Mouse (Mus musculus): Measurements from ENCODE around the gene Fam53a. TPM values are rescaled to one million over a fixed set of nuclear protein-coding genes. Genes with fewer than 3 reads are reported as not detected.

Fam53a gene
- 71.4 and 74.4 TPM in 2 replicates for polyA plus RNA-seq (2014; fragmentation: Nextera tagmentation; extraction: Ambion mirVana)

GRCm38 (mm10) chr5:33629301-33629987 lies at the start of gene Fam53a, which contains the start of gene Gm9903:
Fam53a (minus strand) TSS chr5:33629635.
Gm9903 (plus strand) TSS chr5:33629925.
- peak within 1 kb of the TSS; percentile 77 for H3K27ac ChIP-seq (ENCODE audit: low read depth, low read length)
- WGBS = under 1% methylated on average over 91 of the region's 99 CpGs
- no peaks in the 10 kb centered on the region for H3K27me3 ChIP-seq (ENCODE audit: control insufficient read depth, insufficient read depth, low read length)
- H3K4me3 ChIP-seq (ENCODE audit: low read depth, low read length) = peak within 1 kb of the TSS; percentile 75
- H3K9me3 ChIP-seq (ENCODE audit: control insufficient read depth, low read length) = no peaks in the 10 kb centered on the region
- no peaks in the 10 kb centered on the region for H3K36me3 ChIP-seq (ENCODE audit: control insufficient read depth, insufficient read depth, low read length)
- peak within 1 kb of the TSS; percentile 90 for H3K4me2 ChIP-seq (ENCODE audit: low read depth, low read length, severe bottlenecking)
- peak within 1 kb of the TSS; percentile 81 for H3K9ac ChIP-seq (ENCODE audit: low read length)
- H3K4me1 ChIP-seq (replicated peaks; ENCODE audit: control insufficient read depth, insufficient read depth, low read length) = no peaks in the 10 kb centered on the region; the same call in 1 of the 2 replicates
- ATAC-seq (replicated peaks; ENCODE audit: low FRiP score) = peak; percentile 95
- peak; percentile 100 for DNase-seq (ENCODE audit: low spot score)

DNA sequence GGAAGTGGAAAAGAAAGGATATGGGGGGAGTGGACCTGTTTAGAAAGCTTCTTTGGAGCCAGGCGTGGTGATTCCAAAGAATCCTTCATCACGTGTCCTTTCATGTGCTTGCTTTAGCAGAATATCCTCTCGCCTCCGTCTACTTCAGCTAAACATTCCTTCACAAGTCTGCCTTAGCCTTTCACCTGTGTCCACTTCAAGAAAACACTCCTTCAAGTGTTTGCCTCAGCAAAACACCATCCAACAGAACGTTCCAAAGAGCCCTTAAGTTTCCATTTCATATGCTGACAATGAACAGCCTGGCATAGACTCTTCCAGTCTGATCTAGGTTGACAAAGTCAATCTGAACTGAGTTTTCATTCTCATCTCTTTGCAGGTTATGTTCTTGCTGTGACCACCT lies 48.8 kb upstream of the Fam53a start:
- H3K4me1 ChIP-seq (replicated peaks; ENCODE audit: control insufficient read depth, insufficient read depth, low read length) = peaks cover 9% of the 10 kb centered on the region; the same call in 1 of the 2 replicates
- no peak overlapping the region for H3K4me2 ChIP-seq (ENCODE audit: low read depth, low read length, severe bottlenecking)
- WGBS = 89% methylated on average over 5 of the region's 5 CpGs
- H3K36me3 ChIP-seq (ENCODE audit: control insufficient read depth, insufficient read depth, low read length) = no peaks in the 10 kb centered on the region
- no peaks in the 10 kb centered on the region for H3K27me3 ChIP-seq (ENCODE audit: control insufficient read depth, insufficient read depth, low read length)
- H3K9me3 ChIP-seq (ENCODE audit: control insufficient read depth, low read length) = no peaks in the 10 kb centered on the region
- no peak overlapping the region for H3K9ac ChIP-seq (ENCODE audit: low read length)
- ATAC-seq (replicated peaks; ENCODE audit: low FRiP score) (no peak), DNase-seq (ENCODE audit: low spot score) (no peak)
- no peak overlapping the region for H3K27ac ChIP-seq (ENCODE audit: low read depth, low read length)
- H3K4me3 ChIP-seq (ENCODE audit: low read depth, low read length) = no peak overlapping the region

- Histone ChIP-seq H3K27me3 (ENCODE audit: control insufficient read depth, insufficient read depth, low read length) (no peaks in the 10 kb centered on the region), H3K36me3 (ENCODE audit: control insufficient read depth, insufficient read depth, low read length) (peaks cover 3% of the 10 kb centered on the region; the same call in 1 of the 2 replicates), H3K4me1 (replicated peaks; ENCODE audit: control insufficient read depth, insufficient read depth, low read length) (peaks cover 14% of the 10 kb centered on the region; the same call in 1 of the 2 replicates), H3K9me3 (ENCODE audit: control insufficient read depth, low read length) (no peaks in the 10 kb centered on the region), H3K4me2 (ENCODE audit: low read depth, low read length, severe bottlenecking) (no peak overlapping the region), H3K9ac (ENCODE audit: low read length) (no peak overlapping the region), H3K4me3 (ENCODE audit: low read depth, low read length) (no peak overlapping the region), H3K27ac (ENCODE audit: low read depth, low read length) (no peak overlapping the region)
- DNase-seq (ENCODE audit: low spot score) = peak; percentile 86
- WGBS = 3% methylated on average over 1 of the region's 1 CpGs
- no peak; the same call in 1 of the 2 replicates for ATAC-seq (replicated peaks; ENCODE audit: low FRiP score)
Observed at GRCm38 (mm10) chr5:33675964-33676363, 46.5 kb upstream of the Fam53a start.

DNA sequence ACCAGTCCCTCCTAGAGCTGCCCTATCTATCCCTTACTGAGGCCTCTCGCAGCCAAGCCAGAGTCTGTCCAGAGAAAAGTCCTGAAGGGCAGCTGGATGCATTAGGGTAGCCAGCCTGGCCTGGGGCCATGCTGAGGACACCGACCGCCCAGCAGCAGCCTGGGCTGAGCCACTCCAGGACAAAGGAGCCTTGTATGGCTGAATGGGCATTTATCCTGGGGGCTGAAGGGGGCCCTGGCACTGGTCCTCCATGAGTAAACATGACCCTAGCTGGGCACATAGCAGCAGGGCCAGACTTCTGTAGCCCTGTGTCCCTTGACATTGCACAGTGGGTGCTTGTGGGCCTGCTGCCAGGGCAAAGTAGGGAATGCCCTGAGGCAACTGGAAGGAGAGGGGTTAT lies 45.0 kb upstream of the Fam53a start:
- ATAC-seq (replicated peaks; ENCODE audit: low FRiP score) (no peak), DNase-seq (ENCODE audit: low spot score) (no peak)
- no peak overlapping the region; the same call in none of the 2 replicates for H3K9ac ChIP-seq (ENCODE audit: low read length)

DNA sequence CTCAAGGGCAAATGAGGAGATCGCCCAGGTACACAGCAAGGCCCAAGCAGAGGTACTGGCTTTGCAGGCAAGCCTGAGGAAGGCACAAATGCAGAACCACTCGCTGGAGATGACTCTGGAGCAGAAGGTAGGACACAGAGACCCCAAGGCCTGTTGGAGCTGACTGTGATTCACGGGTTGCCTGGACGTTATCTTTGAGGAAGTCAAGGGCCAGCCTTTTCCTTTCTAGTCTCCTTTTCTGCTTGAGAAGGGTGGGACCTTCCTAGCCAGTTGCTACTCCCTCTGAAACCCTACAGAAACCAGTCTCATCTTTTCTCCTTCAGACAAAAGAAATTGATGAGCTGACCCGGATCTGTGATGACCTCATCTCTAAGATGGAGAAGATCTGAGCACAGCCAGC lies 42.2 kb upstream of the Fam53a start:
- WGBS = 88% methylated on average over 5 of the region's 5 CpGs
- Histone ChIP-seq H3K4me1 (replicated peaks; ENCODE audit: control insufficient read depth, insufficient read depth, low read length) (peaks cover 14% of the 10 kb centered on the region; the same call in 1 of the 2 replicates), H3K9ac (ENCODE audit: low read length) (no peak overlapping the region), H3K4me3 (ENCODE audit: low read depth, low read length) (no peak overlapping the region), H3K4me2 (ENCODE audit: low read depth, low read length, severe bottlenecking) (no peak overlapping the region), H3K36me3 (ENCODE audit: control insufficient read depth, insufficient read depth, low read length) (peaks cover 19% of the 10 kb centered on the region), H3K27me3 (ENCODE audit: control insufficient read depth, insufficient read depth, low read length) (no peaks in the 10 kb centered on the region), H3K9me3 (ENCODE audit: control insufficient read depth, low read length) (no peaks in the 10 kb centered on the region), H3K27ac (ENCODE audit: low read depth, low read length) (no peak overlapping the region)
- ATAC-seq (replicated peaks; ENCODE audit: low FRiP score) = no peak
- no peak for DNase-seq (ENCODE audit: low spot score)

More for the DNA sequence above, 45.0 kb upstream of the Fam53a start:
- Histone ChIP-seq H3K4me1 (replicated peaks; ENCODE audit: control insufficient read depth, insufficient read depth, low read length) (peaks cover 14% of the 10 kb centered on the region; the same call in 1 of the 2 replicates), H3K4me3 (ENCODE audit: low read depth, low read length) (no peak overlapping the region), H3K27ac (ENCODE audit: low read depth, low read length) (peak overlapping the region; percentile 37; the same call in 1 of the 2 replicates), H3K9me3 (ENCODE audit: control insufficient read depth, low read length) (no peaks in the 10 kb centered on the region), H3K4me2 (ENCODE audit: low read depth, low read length, severe bottlenecking) (no peak overlapping the region), H3K36me3 (ENCODE audit: control insufficient read depth, insufficient read depth, low read length) (peaks cover 8% of the 10 kb centered on the region; the same call in 1 of the 2 replicates), H3K27me3 (ENCODE audit: control insufficient read depth, insufficient read depth, low read length) (no peaks in the 10 kb centered on the region)
- 53% methylated on average over 3 of the region's 3 CpGs for WGBS

- Histone ChIP-seq H3K9ac (ENCODE audit: low read length) (no peak overlapping the region), H3K27me3 (ENCODE audit: control insufficient read depth, insufficient read depth, low read length) (no peaks in the 10 kb centered on the region), H3K4me3 (ENCODE audit: low read depth, low read length) (no peak overlapping the region), H3K27ac (ENCODE audit: low read depth, low read length) (no peak overlapping the region), H3K4me2 (ENCODE audit: low read depth, low read length, severe bottlenecking) (no peak overlapping the region), H3K9me3 (ENCODE audit: control insufficient read depth, low read length) (no peaks in the 10 kb centered on the region), H3K36me3 (ENCODE audit: control insufficient read depth, insufficient read depth, low read length) (peaks cover 23% of the 10 kb centered on the region), H3K4me1 (replicated peaks; ENCODE audit: control insufficient read depth, insufficient read depth, low read length) (0 out of 2 replicates have a peak, but pooled peaks cover 5% of the 10 kb centered on the region)
- ATAC-seq (replicated peaks; ENCODE audit: low FRiP score) (no peak), DNase-seq (ENCODE audit: low spot score) (no peak)
Observed at GRCm38 (mm10) chr5:33668223-33668622, 38.8 kb upstream of the Fam53a start.

- H3K27ac ChIP-seq (ENCODE audit: low read depth, low read length) = peak overlapping the region; percentile 91
- H3K36me3 ChIP-seq (ENCODE audit: control insufficient read depth, insufficient read depth, low read length) = peaks cover 13% of the 10 kb centered on the region; the same call in 1 of the 2 replicates
- ATAC-seq (replicated peaks; ENCODE audit: low FRiP score) (peak; percentile 10; the same call in 1 of the 2 replicates), DNase-seq (ENCODE audit: low spot score) (no peak)
- H3K4me3 ChIP-seq (ENCODE audit: low read depth, low read length) = peak overlapping the region; percentile 68
- H3K9ac ChIP-seq (ENCODE audit: low read length) = peak overlapping the region; percentile 74
- no peaks in the 10 kb centered on the region for H3K9me3 ChIP-seq (ENCODE audit: control insufficient read depth, low read length)
- H3K4me1 ChIP-seq (replicated peaks; ENCODE audit: control insufficient read depth, insufficient read depth, low read length) = peaks cover 10% of the 10 kb centered on the region; the same call in 1 of the 2 replicates
- WGBS = 0% methylated on average over 26 of the region's 26 CpGs
- no peaks in the 10 kb centered on the region for H3K27me3 ChIP-seq (ENCODE audit: control insufficient read depth, insufficient read depth, low read length)
- H3K4me2 ChIP-seq (ENCODE audit: low read depth, low read length, severe bottlenecking) = peak overlapping the region; percentile 96
Observed at GRCm38 (mm10) chr5:33658664-33659050, 29.2 kb upstream of the Fam53a start.

DNA sequence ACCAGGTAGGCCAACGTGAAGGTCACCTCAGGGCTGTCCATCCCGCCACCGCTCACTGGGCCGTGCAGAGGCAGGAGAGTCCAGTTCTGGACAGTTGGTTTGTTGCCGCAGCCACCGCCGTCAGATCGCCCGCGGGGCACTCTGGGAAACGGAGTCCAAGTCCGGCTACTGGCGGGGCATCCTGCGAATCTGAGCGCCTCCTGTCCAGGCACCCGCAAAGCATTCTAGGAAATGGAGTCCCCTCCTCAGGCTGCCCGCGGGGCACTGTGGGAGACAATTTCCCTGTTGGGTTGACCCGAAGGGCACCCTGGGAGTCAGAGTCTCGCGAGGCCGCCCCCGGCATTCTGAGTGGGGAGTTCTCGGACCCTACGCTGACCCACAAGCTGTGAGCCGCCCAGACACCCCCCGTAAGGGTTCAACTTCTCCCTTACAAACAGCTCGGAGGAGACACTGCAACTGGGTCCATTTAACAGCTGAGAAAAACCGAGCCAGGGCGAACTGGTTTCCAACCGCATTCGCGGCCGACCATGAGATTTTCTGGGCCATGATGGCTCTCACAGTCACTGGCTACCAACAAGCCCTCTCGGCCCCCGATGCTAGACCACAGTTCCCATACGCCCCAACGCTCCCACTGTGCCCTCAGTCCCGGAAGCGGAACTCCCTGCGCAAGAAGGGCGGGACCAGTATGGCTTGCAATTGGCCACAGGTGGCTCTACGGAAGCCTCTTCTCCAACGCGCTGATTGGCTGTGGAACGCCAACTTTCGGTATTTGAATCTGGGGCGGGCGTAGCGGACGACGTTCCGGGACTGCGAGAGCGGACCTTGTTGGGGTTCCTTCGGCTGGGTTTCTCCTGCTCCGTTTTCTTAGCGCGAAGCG lies 28.6 kb upstream of the Fam53a start, which contains the start of the genes Tacc3 and Tmem129:
Tacc3 (plus strand) TSS at position 342 of the 877 bp plus-strand sequence.
Tmem129 (minus strand) TSS at position 630 of the 877 bp plus-strand sequence.
- WGBS = under 1% methylated on average over 59 of the region's 60 CpGs
- Histone ChIP-seq H3K27me3 (ENCODE audit: control insufficient read depth, insufficient read depth, low read length) (no peaks in the 10 kb centered on the region), H3K9me3 (ENCODE audit: control insufficient read depth, low read length) (no peaks in the 10 kb centered on the region), H3K9ac (ENCODE audit: low read length) (peak within 1 kb of the TSS; percentile 74), H3K4me1 (replicated peaks; ENCODE audit: control insufficient read depth, insufficient read depth, low read length) (peaks cover 12% of the 10 kb centered on the region; the same call in 1 of the 2 replicates), H3K27ac (ENCODE audit: low read depth, low read length) (peak within 1 kb of the TSS; percentile 91), H3K4me3 (ENCODE audit: low read depth, low read length) (peak within 1 kb of the TSS; percentile 68), H3K4me2 (ENCODE audit: low read depth, low read length, severe bottlenecking) (peak within 1 kb of the TSS; percentile 96), H3K36me3 (ENCODE audit: control insufficient read depth, insufficient read depth, low read length) (peaks cover 13% of the 10 kb centered on the region; the same call in 1 of the 2 replicates)
- ATAC-seq (replicated peaks; ENCODE audit: low FRiP score) (peak; percentile 97), DNase-seq (ENCODE audit: low spot score) (peak; percentile 99)

Data from forebrain, embryonic 11.5 days (tissue).